Mouse (Mus musculus): ENCODE results near the gene Ahcyl1.

DNA sequence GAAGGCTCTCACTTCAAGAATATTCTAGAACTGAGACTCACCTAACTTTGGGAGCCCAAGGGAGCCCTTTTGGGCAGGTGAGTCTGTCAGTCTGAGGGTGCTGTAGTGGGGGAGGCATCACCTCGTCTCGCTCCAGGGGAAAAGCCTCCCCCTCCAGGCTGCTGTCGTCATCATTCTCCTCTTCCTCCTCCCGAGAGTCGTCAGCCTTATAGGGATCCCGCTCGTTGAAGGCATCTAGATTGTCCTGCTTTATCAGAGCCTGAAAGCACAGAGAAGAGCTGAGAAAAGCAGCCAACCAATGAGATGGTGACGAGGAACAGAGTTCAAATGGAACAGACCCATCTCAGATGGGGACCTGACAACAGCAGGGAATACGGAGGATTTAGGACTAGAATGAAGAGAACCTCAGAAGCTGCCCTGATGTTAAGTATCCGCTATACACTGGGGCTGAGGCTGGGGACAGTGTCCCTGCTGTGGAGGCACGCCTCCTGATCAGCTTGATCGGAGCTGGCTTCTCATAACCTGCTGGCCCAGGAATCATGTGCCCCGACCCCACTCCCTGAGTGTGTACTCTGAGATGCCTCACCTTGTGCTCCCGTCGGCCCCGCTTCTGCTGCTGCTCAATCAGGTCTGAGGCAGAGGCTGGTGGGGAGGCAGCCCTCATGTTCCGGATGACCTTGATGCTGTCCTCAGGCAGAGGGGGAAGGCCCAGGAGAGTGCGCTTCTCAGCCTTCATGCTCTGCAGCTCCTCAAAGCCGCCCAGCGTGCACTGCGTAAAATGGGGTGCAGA, 74.9 kb downstream of the Ahcyl1 start:
- TF ChIP-seq CTCF (IDR thresholded peaks at IDR 0.05; ENCODE audit: borderline replicate concordance, control insufficient read depth, extremely low read depth, insufficient read depth, low read length, poor library complexity) (no peak), POLR2A (IDR thresholded peaks at IDR 0.05; ENCODE audit: control insufficient read depth, extremely low read depth, insufficient read depth, low read length, poor library complexity) (no peak)
